Mouse (Mus musculus) layer of hippocampus, postnatal 36 days (tissue): ENCODE measurements around the gene Nudt16l1. TPM values are rescaled to one million over a fixed set of nuclear protein-coding genes. Genes with fewer than 3 reads are reported as not detected.

Experiments used
- DNase-seq, 2 experiments: peaks; one replicate each; pipeline ENCODE4 v3.0.0; 2022
- total RNA-seq, 2 experiments: library from RNA; stranded (reverse); gene quantifications; 2 replicates each; pipeline ENCODE4 v1.2.3; 2021

Nudt16l1 gene
- 10 to 100 TPM; 76.4 to 82.1 TPM for total RNA-seq

GRCm38 (mm10) chr16:4938461-4938860 is at the start of gene Nudt16l1:
TSS of gene Nudt16l1 (plus strand) at chr16:4938761.
- no peak for DNase-seq

GRCm38 (mm10) chr16:4890201-4890709 is 48.3 kb upstream of the Nudt16l1 start:
- DNase-seq, result no peak

GRCm38 (mm10) chr16:4892171-4892570 is 46.4 kb upstream of the Nudt16l1 start:
- no peak for DNase-seq

- DNase-seq, result no peak
Measured at GRCm38 (mm10) chr16:4894201-4894908, 44.2 kb upstream of the Nudt16l1 start.

GRCm38 (mm10) chr16:4896249-4897027 is 42.1 kb upstream of the Nudt16l1 start:
- no peak for DNase-seq

- DNase-seq, result no peak
Measured at GRCm38 (mm10) chr16:4897146-4897730, 41.3 kb upstream of the Nudt16l1 start.

GRCm38 (mm10) chr16:4898881-4899280 is 39.7 kb upstream of the Nudt16l1 start:
- DNase-seq, result no peak

- no peak for DNase-seq
Measured at GRCm38 (mm10) chr16:4899711-4900110, 38.9 kb upstream of the Nudt16l1 start.

GRCm38 (mm10) chr16:4901167-4901566 is 37.4 kb upstream of the Nudt16l1 start:
- DNase-seq, result no peak

- no peak for DNase-seq
Measured at GRCm38 (mm10) chr16:4902390-4902789, 36.2 kb upstream of the Nudt16l1 start.

DNA sequence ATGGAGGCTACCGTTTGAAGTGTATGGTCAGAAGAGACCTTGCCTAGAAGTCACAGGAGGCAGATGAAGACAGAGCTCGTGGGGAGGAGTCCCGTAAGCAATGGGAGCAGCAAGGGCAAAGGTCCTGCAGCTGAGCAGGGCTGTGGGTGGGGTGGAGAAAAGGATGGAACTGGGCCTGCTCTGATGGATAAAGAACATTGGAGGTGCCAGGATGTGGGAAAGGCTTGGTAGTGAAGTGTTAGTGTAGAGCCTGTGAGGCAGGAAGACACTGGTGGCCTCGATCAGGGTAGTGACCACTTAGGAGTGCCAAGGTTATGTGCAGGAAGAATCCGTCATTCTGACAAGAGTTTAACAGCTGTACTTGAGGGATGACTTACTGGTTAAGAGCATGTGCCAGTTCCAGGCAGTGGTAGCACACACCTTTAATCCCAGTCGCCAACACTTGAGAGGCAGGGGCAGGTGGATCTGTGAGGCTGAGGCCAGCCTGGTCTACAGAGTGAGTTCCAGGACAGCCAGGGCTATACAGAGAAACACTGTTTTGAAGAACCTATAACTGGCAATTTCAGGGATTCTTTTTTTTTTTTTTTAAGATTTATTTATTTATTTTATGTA is 35.0 kb upstream of the Nudt16l1 start:
- DNase-seq, result no peak

- DNase-seq, result no peak
Measured at GRCm38 (mm10) chr16:4904878-4905277, 33.7 kb upstream of the Nudt16l1 start.

GRCm38 (mm10) chr16:4905591-4905990 is 33.0 kb upstream of the Nudt16l1 start:
- DNase-seq, result no peak

DNA sequence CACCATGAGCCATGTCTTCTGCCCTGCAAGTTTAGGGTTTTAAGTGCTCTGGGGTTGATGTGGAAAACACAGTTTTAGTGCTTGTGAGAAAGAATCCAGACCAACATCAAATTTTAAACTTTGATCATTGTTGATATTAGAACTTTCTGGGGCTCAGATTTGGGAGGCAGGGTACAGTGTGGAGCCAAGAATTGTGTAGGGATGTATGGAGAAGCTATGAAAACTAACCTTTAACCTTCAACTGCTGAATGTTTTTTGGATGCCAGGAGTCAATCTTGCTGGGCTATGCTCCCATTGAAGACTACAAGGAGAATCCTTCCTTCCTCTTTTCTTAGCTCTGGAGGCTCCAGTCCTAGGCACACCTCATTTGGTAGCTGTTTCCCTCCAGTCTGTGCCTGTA is 32.0 kb upstream of the Nudt16l1 start:
- DNase-seq, result no peak

DNA sequence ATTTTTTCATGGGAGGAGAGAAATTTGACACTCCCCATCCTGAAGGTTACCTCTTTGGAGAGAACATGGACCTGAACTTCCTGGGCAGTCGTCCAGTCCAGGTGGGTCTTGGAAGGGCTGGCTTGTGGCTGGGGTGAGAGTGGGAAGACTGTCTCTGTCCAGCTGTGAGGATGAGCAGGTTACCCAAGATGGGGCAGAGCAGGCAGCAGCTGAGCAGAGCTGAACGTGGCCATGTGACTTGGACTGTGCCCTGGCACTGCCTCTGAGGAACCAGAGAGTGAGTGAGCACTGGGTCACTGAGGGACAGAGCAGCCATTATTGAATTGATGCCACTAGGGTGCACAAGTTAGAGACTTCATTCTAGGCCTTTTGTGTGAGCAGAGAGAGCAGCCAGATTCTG is 31.2 kb upstream of the Nudt16l1 start:
- DNase-seq, result no peak

DNA sequence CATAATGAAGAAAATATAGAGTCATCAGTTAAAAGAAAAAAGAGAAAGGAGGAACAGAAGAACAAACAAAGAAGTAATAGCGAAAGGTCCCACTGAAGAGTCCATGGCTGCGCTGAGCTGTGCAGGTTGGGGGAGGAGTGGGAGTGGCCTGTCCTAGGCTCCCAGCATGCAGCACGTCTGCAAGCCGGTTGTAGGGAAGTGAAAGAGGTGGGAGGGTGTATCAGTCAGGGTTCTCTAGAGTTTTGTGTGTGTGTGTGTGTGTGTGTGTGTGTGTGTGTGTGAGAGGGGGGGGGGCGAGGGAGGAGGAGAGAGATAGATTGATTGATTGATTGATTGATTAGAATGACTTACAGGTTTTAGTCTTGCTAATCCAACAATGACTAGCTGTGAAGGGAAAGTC is 30.6 kb upstream of the Nudt16l1 start:
- no peak for DNase-seq

DNA sequence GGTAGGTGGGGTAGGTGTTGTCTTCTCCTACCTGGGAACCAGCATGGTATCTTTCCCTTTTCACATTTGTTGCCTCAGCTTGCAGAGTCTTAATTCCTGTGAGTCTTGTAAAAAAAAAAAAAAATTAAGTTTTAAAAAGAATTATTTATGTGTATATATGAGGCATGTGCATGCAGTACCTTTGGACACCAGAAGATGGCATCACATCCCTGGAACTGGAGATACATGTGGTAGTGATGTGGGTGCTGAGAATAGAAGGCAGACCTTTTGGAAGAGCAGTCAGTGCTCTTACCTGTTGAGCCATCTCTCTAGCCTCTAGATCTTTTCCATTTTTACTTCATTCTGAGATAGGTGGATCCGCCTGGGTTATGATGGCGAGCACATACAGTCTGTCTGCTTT is 28.8 kb upstream of the Nudt16l1 start:
- DNase-seq, result no peak

- DNase-seq, result no peak
Measured at GRCm38 (mm10) chr16:4910758-4911157, 27.8 kb upstream of the Nudt16l1 start.

DNA sequence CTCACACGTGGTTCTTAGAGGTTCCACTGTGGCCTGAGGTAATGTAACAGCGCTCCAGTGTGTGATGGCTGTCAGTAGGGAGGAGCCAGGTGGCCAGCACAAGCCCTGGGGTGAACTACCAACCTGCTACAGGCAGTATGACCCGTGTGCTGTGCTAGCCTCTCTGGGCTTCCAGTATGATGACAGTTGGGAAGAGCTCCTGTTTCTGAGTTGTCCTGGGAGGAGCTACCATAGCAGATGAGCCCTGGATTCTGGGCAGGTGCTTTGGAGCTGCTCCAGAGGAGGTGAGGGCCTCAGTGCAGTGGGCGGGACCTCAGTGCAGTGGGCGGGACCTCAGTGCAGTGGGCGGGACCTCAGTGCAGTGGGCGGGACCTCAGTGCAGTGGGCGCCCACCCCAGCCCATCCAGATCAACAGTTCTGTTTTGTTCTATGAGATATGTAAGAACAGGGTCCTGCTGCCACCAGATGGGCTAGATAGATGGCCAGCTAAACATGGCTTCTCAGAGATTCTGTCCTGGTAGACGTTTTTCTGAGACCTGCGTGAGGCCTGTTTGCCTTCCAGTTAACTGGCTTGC is 26.4 kb upstream of the Nudt16l1 start:
- DNase-seq, result no peak

- DNase-seq, result no peak
Measured at GRCm38 (mm10) chr16:4912907-4913782, 25.4 kb upstream of the Nudt16l1 start.
